Mouse (Mus musculus) myocyte (in vitro differentiated cells): ENCODE data around the gene E030025P04Rik. TPM values are rescaled to one million over a fixed set of nuclear protein-coding genes. Genes with fewer than 3 reads are reported as not detected.

ENCODE experiments used
- H3K27me3 ChIP-seq: one replicate; pipeline ENCODE4 v1.6.1; 2011; ENCODE audit not compliant: control insufficient read depth, insufficient read depth, insufficient read length
- H3K36me3 ChIP-seq: one replicate; pipeline ENCODE4 v1.6.1; 2011; ENCODE audit not compliant: control insufficient read depth, insufficient read depth
- H3K4me2 ChIP-seq: one replicate; pipeline ENCODE4 v1.6.1; 2011; ENCODE audit warnings: low read depth, control low read depth
- H3K4me3 ChIP-seq: one replicate; pipeline ENCODE4 v1.5.1; 2011; ENCODE audit warnings: mild to moderate bottlenecking, control low read depth, moderate library complexity
- H3K79me2 ChIP-seq: one replicate; pipeline ENCODE4 v1.6.1; 2011; ENCODE audit not compliant: control insufficient read depth, insufficient read depth
- H3ac ChIP-seq: one replicate; pipeline ENCODE4 v1.6.1; 2011; ENCODE audit not compliant: control insufficient read depth, insufficient read length
- CEBPB ChIP-seq: IDR thresholded peaks from 2 replicates; pipeline ENCODE4 v1.6.1; 2011; ENCODE audit warnings: mild to moderate bottlenecking, moderate library complexity; ENCODE audit not compliant: poor library complexity, insufficient read depth, severe bottlenecking
- E2F4 ChIP-seq: IDR thresholded peaks from one replicate; pipeline ENCODE4 v1.6.1; 2011; ENCODE audit warnings: mild to moderate bottlenecking, control low read depth, moderate library complexity; ENCODE audit not compliant: insufficient read depth
- MAX ChIP-seq: IDR thresholded peaks from one replicate; pipeline ENCODE4 v1.6.1; 2011; ENCODE audit warnings: low read depth, mild to moderate bottlenecking, control low read depth
- MYOD1 ChIP-seq, 3 experiments: IDR thresholded peaks; one replicate each; pipeline ENCODE4 v1.6.1; 2011; ENCODE audit warnings: control low read depth in 2 of 3, low read depth in 2 of 3, mild to moderate bottlenecking in 2 of 3, moderate library complexity in 1 of 3; ENCODE audit not compliant: insufficient read length in 2 of 3, control insufficient read depth in 1 of 3
- MYOG ChIP-seq, 3 experiments: IDR thresholded peaks; one replicate each; pipeline ENCODE4 v1.6.1; 2011; ENCODE audit warnings: control low read depth in 2 of 3, low read depth in 2 of 3, mild to moderate bottlenecking in 2 of 3; ENCODE audit not compliant: insufficient read length in 2 of 3, control insufficient read depth in 1 of 3, insufficient read depth in 1 of 3
- POLR2A ChIP-seq: IDR thresholded peaks from one replicate; pipeline ENCODE4 v1.6.1; 2011; ENCODE audit warnings: low read depth, mild to moderate bottlenecking, control low read depth, moderate library complexity; ENCODE audit not compliant: insufficient read length
- POLR2AphosphoS2 ChIP-seq: IDR thresholded peaks from one replicate; pipeline ENCODE4 v1.6.1; 2011; ENCODE audit warnings: low read depth, control low read depth; ENCODE audit not compliant: insufficient read length
- REST ChIP-seq: IDR thresholded peaks from one replicate; pipeline ENCODE4 v1.6.1; 2011; ENCODE audit warnings: mild to moderate bottlenecking, control low read depth, moderate library complexity; ENCODE audit not compliant: insufficient read depth, insufficient read length
- SRF ChIP-seq: IDR thresholded peaks from one replicate; pipeline ENCODE4 v1.6.1; 2011; ENCODE audit warnings: low read depth; ENCODE audit not compliant: control insufficient read depth, insufficient read length
- TCF12 ChIP-seq: IDR thresholded peaks from one replicate; pipeline ENCODE4 v1.6.1; 2011; ENCODE audit warnings: mild to moderate bottlenecking, control low read depth; ENCODE audit not compliant: poor library complexity, insufficient read depth, severe bottlenecking
- TCF3 ChIP-seq: IDR thresholded peaks from one replicate; pipeline ENCODE4 v1.6.1; 2011; ENCODE audit warnings: low read depth, control low read depth; ENCODE audit not compliant: insufficient read length
- USF1 ChIP-seq: IDR thresholded peaks from one replicate; pipeline ENCODE4 v1.6.1; 2011; ENCODE audit warnings: low read depth, mild to moderate bottlenecking, control low read depth, moderate library complexity
- polyA plus RNA-seq: library from polyadenylated mRNA; unstranded; fragments of >200 nt; fragmentation: generic; extraction: Trizol; gene quantifications from one replicate; pipeline ENCODE4 v1.2.1, GENCODE M21; 2012; ENCODE audit warnings: missing spikeins

Gene E030025P04Rik
- polyA plus RNA-seq, 1 experiment, result not detected

DNA sequence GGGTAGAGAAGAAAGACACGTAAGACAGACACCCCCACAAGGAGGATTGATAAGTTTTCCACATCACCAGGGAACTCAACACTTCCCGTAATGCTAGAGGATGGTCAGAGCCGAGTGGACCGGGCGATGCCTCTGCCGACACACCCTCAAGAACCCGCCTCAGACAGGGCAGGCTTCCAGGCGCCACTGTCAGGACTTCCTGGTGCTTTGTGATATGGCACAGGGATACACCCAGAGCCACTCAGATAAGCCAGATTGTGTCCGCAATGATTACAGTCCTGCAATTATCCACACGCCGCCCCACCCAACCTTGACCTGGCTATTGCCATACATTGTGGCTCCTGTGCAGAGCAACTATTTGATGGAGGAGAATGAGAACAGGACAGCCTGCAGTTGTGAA lies 36.1 kb upstream of the E030025P04Rik start:
- Histone ChIP-seq H3K79me2 (no peaks in the 10 kb centered on the region), H3K4me3 (no peak overlapping the region), H3K27me3 (no peaks in the 10 kb centered on the region), H3K36me3 (no peaks in the 10 kb centered on the region), H3ac (no peak overlapping the region), H3K4me2 (no peak overlapping the region)
- no peak for TF ChIP-seq POLR2A
- TF ChIP-seq TCF3, result no peak
- no peak for TF ChIP-seq TCF12
- TF ChIP-seq CEBPB, result no peak
- TF ChIP-seq MYOD1 (IDR thresholded peaks at IDR 0.05; ENCODE audit: control insufficient read depth in 1 of 3, insufficient read length in 2 of 3, low read depth in 2 of 3), result no peak
- TF ChIP-seq E2F4, result no peak
- no peak for TF ChIP-seq POLR2AphosphoS2
- no peak for TF ChIP-seq MAX
- no peak for TF ChIP-seq MYOG (IDR thresholded peaks at IDR 0.05; ENCODE audit: control insufficient read depth in 1 of 3, insufficient read depth in 1 of 3, insufficient read length in 2 of 3, low read depth in 2 of 3)
- TF ChIP-seq USF1, result no peak
- TF ChIP-seq REST, result no peak
- no peak for TF ChIP-seq SRF

DNA sequence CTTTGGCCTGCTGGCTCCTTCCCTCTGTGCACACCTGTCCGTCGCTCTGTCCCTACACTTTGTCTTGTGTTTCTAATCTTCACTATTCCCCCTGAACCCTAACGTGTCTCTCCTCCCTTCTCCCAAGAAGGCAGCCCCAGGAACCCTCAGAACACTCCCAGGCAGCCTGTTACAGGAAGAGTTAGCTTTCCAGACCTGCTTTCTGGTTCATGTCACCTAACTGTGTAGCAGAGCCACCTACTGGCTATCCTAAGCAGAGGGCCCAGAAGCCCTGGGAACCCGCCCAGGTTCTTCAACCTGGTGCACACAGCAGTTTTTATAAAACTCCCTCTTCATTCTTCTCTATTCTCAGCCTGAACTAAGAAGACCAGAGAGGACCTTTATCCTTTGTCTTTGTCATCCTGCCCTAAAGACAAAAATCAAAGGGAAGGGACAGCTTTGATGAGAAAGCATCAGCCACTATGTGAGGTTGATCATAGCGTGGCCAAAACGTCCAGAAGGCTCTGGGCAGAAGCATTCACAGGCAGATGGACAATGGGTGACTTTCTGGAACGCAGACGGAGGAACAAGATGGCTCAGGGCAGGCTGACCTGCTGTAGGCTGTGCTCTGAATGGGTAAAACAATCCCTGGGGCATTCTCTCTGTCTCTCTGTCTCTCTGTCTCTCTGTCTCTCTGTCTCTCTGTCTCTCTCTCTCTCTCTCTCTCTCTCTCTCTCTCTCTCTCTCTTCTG lies 34.8 kb upstream of the E030025P04Rik start:
- Histone ChIP-seq H3K4me3 (no peak overlapping the region), H3K79me2 (no peaks in the 10 kb centered on the region), H3K27me3 (no peaks in the 10 kb centered on the region), H3ac (no peak overlapping the region), H3K36me3 (no peaks in the 10 kb centered on the region), H3K4me2 (no peak overlapping the region)
- TF ChIP-seq TCF12, result no peak
- TF ChIP-seq USF1, result no peak
- no peak for TF ChIP-seq TCF3
- no peak for TF ChIP-seq SRF
- no peak for TF ChIP-seq MYOG (IDR thresholded peaks at IDR 0.05; ENCODE audit: control insufficient read depth in 1 of 3, insufficient read depth in 1 of 3, insufficient read length in 2 of 3, low read depth in 2 of 3)
- TF ChIP-seq REST, result no peak
- no peak for TF ChIP-seq MAX
- TF ChIP-seq POLR2A, result no peak
- no peak for TF ChIP-seq MYOD1 (IDR thresholded peaks at IDR 0.05; ENCODE audit: control insufficient read depth in 1 of 3, insufficient read length in 2 of 3, low read depth in 2 of 3)
- TF ChIP-seq E2F4, result no peak
- no peak for TF ChIP-seq POLR2AphosphoS2
- no peak for TF ChIP-seq CEBPB

DNA sequence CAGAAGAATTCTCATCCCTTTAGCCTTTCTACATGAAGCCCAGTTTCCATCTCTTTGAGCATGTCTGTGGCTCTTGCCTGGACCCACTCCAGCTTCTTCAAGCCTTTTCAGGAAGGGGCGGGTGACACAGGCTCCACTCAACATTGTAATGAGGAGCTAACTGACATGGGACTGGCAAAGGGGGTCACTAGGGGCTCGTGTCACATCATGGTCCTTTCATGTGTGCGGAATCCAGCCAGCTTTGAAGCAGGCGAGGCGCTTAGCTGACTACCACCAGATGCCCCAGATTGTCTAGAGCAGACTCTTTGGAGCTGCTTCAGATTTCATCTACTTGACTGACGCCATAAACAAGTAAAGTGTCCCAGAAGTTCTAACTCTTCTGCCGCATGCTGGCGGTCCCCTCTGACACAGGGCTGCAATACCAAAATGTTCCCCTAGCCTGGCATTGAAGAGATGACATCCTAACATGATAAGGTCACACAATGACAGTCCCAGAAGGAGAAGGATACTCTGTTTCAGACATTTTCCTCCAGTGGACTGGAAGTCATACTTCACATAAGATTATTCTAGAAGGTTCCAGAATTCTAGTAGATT lies 31.3 kb upstream of the E030025P04Rik start:
- no peak overlapping the region for H3K4me3 ChIP-seq
- H3K79me2 ChIP-seq, result no peaks in the 10 kb centered on the region
- TF ChIP-seq CEBPB, result no peak
- TF ChIP-seq TCF12, result no peak
- TF ChIP-seq POLR2AphosphoS2, result no peak
- no peak for TF ChIP-seq SRF
- TF ChIP-seq REST, result no peak
- TF ChIP-seq POLR2A, result no peak
- no peak for TF ChIP-seq TCF3
- TF ChIP-seq E2F4, result no peak
- no peak for TF ChIP-seq USF1
- TF ChIP-seq MAX, result no peak
- TF ChIP-seq MYOG (IDR thresholded peaks at IDR 0.05; ENCODE audit: control insufficient read depth in 1 of 3, insufficient read depth in 1 of 3, insufficient read length in 2 of 3, low read depth in 2 of 3), result no peak
- TF ChIP-seq MYOD1 (IDR thresholded peaks at IDR 0.05; ENCODE audit: control insufficient read depth in 1 of 3, insufficient read length in 2 of 3, low read depth in 2 of 3), result no peak
- no peak overlapping the region for H3ac ChIP-seq
- H3K4me2 ChIP-seq, result no peak overlapping the region
- H3K36me3 ChIP-seq, result no peaks in the 10 kb centered on the region
- H3K27me3 ChIP-seq, result no peaks in the 10 kb centered on the region

DNA sequence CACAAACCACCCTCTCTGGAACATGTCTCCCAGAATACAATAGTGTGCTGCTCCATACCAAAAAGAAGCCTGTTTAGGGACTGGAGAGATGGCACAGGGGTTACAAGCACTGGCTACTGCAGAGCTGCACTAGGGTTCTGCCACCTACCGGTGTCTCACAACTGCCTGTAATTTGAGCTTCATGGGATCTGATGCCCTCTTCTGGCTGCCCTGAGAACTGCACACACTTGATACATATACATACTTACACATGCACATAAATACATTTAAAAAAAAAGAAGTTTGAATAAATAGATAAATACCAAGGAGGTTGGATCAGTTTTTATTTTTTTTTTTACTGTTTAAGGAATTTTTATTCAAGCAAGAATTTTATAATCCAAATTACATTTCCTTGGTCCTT lies 28.1 kb upstream of the E030025P04Rik start:
- no peak for TF ChIP-seq SRF
- no peak for TF ChIP-seq E2F4
- TF ChIP-seq POLR2AphosphoS2, result no peak
- TF ChIP-seq MYOG (IDR thresholded peaks at IDR 0.05; ENCODE audit: control insufficient read depth in 1 of 3, insufficient read depth in 1 of 3, insufficient read length in 2 of 3, low read depth in 2 of 3), result no peak
- no peak for TF ChIP-seq TCF12
- TF ChIP-seq USF1, result no peak
- TF ChIP-seq TCF3, result no peak
- no peaks in the 10 kb centered on the region for H3K36me3 ChIP-seq
- H3K27me3 ChIP-seq, result no peaks in the 10 kb centered on the region
- H3ac ChIP-seq, result no peak overlapping the region
- no peaks in the 10 kb centered on the region for H3K79me2 ChIP-seq
- H3K4me2 ChIP-seq, result no peak overlapping the region
- no peak overlapping the region for H3K4me3 ChIP-seq
